Mouse (Mus musculus) lung, postnatal 4 days (tissue): Measurements from ENCODE around the gene Rap1b.
"Not testable (repeated sequence)": the region's sequence is repeated elsewhere in the genome, so short reads cannot be mapped to it uniquely, and the experiment has no call there.

Source experiments
- DNase-seq, 2 experiments: peaks; one replicate each; pipeline ENCODE4 v3.0.0; 2021

The Rap1b gene

DNA sequence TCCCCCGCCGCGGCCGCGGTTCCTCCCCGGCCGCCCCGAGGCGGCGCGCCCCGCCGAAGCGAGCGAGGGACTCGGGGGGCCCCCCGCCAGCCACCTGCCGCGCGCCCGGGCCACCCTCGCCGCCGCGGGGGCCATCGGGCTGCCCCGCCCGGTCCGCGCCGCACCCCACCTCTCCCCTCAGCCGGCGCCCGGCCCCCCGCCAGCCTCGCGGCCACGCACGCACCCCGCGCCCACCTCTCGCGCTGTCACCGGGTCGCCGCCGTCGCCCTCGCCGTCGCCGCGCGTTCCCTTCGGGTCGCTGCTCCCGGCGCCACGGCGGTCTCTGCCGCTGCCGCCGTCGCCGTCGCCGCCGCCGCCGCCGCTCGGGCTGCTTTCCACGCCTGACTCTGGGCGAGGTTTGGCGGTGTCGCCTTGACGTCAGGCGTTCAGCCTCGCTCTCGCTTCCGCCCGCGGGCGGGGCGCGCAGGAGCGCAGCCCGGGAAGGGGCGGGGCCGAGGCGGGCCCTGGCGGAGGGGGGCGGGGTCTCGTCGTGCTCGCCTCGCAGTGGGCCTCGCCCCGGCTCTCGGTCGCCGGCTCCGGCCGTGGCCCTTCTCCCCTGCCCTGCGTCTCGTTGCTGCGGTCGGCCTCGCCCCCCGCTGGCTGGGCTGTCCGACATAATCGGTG lies at the start of gene Rap1b:
Gene Rap1b (minus strand): TSS at position 439 of the 663 bp plus-strand sequence.
- DNase-seq, result peak; percentile 98 to 99

DNA sequence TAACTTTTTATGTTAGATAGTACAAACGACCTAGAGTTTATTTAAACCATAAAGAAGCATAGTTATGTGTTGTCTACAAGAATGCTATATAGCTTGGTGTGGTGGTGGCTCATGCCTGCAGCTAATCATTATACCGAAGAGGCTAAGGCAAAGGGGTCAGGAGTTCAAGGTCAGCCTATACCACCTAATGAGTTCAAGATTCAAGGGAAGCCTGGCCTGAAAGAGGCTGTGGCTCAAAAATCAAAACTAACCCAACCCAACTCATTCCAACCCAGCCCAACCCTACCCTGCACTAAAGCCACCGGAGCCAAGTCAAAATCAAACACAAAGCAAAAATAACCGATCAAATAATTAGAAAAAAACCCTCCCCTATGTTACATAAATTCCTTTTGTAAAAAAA lies 49.4 kb upstream of the Rap1b start:
- DNase-seq, result no peak

DNA sequence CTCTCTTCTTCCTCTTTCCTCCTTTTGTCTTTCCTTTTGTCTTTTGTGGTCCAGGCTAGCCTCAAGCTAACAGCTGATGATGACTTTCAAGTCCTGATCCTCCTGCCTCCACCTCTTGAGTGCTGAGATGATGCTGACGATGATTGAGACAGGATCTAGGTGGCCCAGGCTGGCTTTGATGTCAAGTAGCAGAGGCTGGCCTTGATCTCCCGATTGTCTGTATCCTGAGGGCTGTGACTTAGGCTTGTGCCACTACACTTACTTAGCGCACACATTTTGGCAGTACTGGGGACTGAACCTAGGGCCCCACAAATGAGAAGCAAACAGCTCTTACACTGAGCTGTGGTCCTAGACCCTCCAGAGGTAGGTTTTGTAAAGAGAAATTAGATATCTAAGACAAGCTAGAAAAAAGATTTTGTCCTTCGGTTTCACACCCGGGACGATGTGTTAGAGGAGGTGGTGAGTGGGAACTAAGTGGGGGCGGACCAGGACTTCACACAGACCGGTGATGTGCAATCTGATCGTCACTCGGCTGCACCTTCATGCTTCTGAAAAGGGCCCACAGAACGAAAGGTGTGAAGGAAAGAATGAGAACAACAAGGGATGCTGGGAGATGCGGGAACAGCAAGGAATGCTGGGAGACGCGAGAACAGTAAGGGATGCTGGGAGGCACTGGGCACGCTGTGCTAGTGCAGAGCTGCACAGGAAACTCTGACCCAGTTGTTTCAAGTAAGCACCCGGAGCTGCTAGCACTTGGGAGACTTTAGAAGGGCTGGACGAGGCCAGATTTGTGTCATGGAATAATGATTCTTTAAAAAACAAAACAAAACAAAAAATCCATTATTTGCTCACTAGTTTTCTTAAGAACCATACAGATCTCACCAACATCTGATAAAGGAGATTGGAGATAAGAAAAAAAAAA lies 48.5 kb upstream of the Rap1b start:
- no peak for DNase-seq

DNA sequence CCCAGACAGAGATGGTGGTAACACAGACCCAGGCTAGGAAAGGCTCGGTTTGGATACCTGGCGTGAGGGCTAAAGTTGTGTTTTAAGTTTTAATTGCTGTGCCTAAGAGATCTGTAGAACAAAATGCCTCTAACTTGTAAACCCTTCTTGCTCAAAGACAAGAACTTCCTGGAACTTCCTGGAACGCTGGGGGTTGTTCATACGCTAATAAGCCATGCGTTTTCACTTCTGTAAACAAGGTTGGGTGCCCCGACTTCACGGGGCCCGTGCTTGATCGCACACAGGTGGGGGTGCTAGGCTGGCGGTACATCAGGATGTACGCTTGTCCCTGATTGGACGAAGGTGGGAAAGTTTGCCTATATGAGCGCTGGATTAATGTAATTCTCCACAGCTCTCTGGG lies 47.3 kb upstream of the Rap1b start:
- not testable (repeated sequence) for DNase-seq

GRCm38 (mm10) chr10:117891327-117891726 lies 45.5 kb upstream of the Rap1b start:
- no peak for DNase-seq

DNA sequence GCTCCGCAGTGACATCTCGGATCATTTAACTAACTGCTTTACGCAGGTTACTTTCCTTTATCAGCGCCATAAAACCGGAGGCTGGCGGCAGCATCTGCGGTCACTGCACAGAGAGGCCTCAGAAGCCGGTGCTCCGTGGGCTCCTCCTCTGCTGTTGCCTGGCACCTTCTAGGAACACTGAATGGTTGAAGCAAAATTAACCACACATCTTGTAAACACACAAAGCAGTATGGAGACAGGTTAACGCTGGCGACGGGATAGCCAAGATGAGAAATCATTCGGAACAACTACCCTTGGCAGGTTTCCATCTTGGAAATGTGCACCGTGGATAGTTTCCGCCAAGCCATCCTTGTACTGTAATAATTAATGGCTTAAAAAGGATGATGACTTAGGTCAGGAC lies 43.0 kb upstream of the Rap1b start:
- DNase-seq, result no peak

GRCm38 (mm10) chr10:117885358-117885757 lies 39.5 kb upstream of the Rap1b start:
- no peak for DNase-seq

- peak in 1 of 2 experiments; percentile 31 for DNase-seq
Observed at GRCm38 (mm10) chr10:117884760-117885159, 38.9 kb upstream of the Rap1b start.

- no peak for DNase-seq
Observed at GRCm38 (mm10) chr10:117883438-117883837, 37.6 kb upstream of the Rap1b start.

- no peak for DNase-seq
Observed at GRCm38 (mm10) chr10:117878628-117879027, 32.8 kb upstream of the Rap1b start.

GRCm38 (mm10) chr10:117876801-117877200 lies 31.0 kb upstream of the Rap1b start:
- DNase-seq, result no peak

- no peak for DNase-seq
Observed at GRCm38 (mm10) chr10:117876400-117876799, 30.6 kb upstream of the Rap1b start.

DNA sequence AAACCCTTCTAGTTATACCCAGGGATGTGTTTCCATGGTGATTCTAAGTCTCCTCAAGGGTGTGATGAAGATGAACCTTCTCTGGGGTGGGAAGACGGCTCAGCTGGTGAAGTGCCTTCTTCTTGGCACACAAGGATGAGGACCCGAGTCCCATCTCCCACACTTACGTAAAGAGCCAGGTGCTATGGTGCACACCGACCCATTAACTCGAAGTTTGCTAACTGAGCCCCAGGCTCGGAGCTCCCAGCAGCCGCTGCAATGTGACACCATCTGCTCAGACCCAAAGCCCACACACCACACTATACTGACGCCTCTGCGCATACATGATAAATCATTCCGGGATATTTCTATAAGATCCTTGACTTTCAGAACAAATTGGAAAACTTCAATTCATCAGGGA lies 29.1 kb upstream of the Rap1b start:
- DNase-seq, result no peak

GRCm38 (mm10) chr10:117873952-117874351 lies 28.1 kb upstream of the Rap1b start:
- DNase-seq, result no peak

GRCm38 (mm10) chr10:117872468-117872867 lies 26.6 kb upstream of the Rap1b start:
- no peak for DNase-seq

GRCm38 (mm10) chr10:117867301-117867700 lies 21.5 kb upstream of the Rap1b start:
- DNase-seq, result no peak

DNA sequence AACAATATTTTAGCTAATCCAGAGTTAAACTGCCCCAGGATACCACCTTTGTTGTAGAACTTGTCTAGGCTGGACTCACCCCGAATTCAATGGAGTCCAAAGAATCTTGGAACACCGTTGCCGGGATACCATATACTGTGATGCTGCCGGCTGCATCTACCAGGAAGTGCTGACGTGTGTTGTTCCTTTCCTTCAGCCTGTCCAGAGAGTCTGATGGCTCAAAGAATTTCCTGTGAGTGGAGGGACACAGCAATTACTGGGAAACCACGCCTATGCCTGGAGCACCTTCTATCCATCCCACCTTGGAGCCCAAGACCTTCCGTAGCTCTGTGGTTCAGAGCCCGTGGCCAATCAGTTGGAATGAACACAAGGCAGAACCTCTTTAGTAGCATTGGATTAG lies 20.8 kb upstream of the Rap1b start:
- no peak for DNase-seq

- peak; percentile 46 to 80 for DNase-seq
Observed at GRCm38 (mm10) chr10:117864695-117865094, 18.9 kb upstream of the Rap1b start.

DNA sequence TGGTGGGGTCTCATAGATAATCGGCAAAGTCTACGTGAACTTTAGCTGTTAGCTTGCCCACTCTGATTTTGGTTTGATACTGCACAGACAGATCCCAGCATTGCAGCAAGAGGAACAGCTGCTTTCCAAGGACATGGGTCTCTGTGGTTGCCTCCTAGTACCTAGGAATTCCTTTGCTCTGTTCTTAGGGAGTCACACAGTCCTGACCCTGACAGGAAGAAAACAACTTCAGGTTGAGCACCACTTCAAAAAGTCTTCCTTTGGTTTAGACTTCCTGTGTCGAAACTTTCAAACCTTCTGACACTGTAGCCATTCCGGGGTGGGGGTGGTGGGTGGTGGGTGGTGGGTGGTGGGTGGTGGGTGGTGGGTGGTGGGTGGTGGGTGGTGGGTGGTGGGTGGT lies 18.4 kb upstream of the Rap1b start:
- DNase-seq, result no peak

GRCm38 (mm10) chr10:117862014-117862580 lies 16.3 kb upstream of the Rap1b start:
- DNase-seq, result peak; percentile 60 to 88

- DNase-seq, result peak; percentile 69 to 74
Observed at GRCm38 (mm10) chr10:117860958-117861357, 15.1 kb upstream of the Rap1b start.

GRCm38 (mm10) chr10:117860361-117860760 lies 14.5 kb upstream of the Rap1b start:
- peak; percentile 25 to 32 for DNase-seq

DNA sequence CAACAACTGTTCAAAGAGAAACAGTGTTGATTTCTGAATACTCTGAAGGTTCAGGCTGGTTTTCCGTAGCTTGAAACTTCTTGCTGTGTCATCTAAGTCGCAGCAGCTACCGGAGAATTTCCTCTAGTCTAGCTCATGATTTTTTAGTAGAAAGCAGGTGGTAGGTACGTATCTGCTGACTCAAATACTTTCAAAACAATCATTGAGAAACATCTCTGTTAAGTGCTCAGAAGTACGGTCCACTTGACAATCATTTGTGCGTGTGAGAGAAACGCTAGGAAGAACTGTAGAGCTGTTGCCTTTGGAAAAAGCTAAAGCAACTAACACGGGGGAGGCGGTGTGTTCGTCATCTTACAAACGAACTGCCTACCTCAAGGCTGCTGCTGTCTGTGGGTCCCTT lies 14.0 kb upstream of the Rap1b start:
- no peak for DNase-seq

DNA sequence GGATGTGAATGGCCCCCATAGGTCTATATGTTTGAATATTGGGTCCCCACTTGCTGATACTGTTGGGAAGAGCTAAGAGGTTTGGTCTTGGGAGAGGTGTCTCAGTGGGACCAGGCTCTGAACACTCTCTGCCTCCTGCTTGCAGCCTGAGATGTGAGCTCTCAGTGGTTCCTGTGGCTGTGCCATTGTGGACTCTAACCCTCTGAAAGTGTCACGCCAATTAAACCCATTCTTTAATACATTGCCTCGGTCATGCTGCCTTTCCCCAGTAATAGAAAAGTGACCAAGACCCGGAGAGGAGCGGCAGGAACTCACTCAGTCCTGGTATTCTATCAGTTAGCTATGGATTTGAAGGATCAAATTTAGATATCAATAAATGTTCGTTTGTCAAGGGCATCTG lies 12.4 kb upstream of the Rap1b start:
- no peak for DNase-seq
